ENCODE assay signal across 8 mouse cellular contexts in the genomic region with DNA sequence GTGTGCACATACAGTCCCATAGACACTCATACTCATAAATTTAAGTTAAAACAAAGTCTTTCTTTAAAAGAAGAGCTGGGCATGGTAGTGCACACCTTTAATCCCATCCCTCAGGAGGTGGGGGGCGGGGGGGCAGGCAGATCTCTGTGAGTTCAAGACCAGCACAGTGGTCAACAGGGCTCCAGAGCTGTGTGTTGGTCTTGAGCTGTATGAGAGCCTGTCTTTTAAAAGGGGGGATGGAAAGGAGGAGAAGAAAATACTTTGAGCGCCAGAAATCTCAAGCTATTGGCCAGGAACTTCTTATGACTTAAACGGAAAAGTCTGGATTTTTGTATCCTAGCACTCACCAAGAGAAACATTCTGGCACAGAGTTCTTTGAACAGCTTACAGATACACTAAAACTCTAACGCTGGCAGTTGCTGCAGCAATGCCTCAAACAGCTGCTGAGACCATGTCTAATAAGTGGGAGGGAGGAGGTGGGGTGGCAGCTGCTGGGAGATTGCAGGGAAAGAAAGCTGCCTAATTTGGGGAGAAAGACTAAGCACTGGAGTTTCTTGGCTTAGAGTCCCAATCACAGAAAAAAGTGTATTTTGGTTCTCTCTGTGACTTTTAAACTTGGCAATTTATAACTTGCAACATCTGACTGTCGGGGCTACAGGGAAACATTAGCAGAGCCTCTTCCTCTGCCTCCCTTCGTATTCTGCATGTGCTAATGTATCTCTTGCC.
DNase-seq lines count a peak whose midpoint lies in the region; ATAC-seq and TF ChIP-seq lines count a peak whose summit lies in the region.

No protein-coding gene starts in this region.

- no peak for ATAC-seq in limb, embryonic 12.5 days (ENCODE audit: insufficient number of reproducible peaks, insufficient read depth, low FRiP score, low TSS enrichment, low read depth)
- peak; percentile 20; the same call in 1 of the 2 replicates for ATAC-seq in forebrain, embryonic 15.5 days (replicated peaks)
- ATAC-seq in midbrain, postnatal 0 days (ENCODE audit: low FRiP score) = no peak

- H3K27ac ChIP-seq in limb, embryonic 12.5 days = 0 out of 2 replicates have a peak overlapping the region, but pooled peaks have one; percentile 24
- H3K27ac ChIP-seq in limb, embryonic 10.5 days = no peak overlapping the region
- peak overlapping the region; percentile 50 for H3K27ac ChIP-seq in forebrain, embryonic 15.5 days (replicated peaks)
- H3K27ac ChIP-seq in midbrain, postnatal 0 days (ENCODE audit: low read depth, low read length) = no peak overlapping the region

- H3K4me1 ChIP-seq in limb, embryonic 12.5 days (replicated peaks) = no peaks in the 10 kb centered on the region
- no peaks in the 10 kb centered on the region for H3K4me1 ChIP-seq in limb, embryonic 10.5 days
- H3K4me1 ChIP-seq in forebrain, embryonic 15.5 days = peaks cover 17% of the 10 kb centered on the region
- no peaks in the 10 kb centered on the region; the same call in 1 of the 2 replicates for H3K4me1 ChIP-seq in midbrain, postnatal 0 days (ENCODE audit: insufficient read depth, low read length)

- H3K4me2 ChIP-seq in limb, embryonic 12.5 days = no peak overlapping the region
- H3K4me2 ChIP-seq in forebrain, embryonic 15.5 days (replicated peaks) = no peak overlapping the region
- H3K4me2 ChIP-seq in midbrain, postnatal 0 days (ENCODE audit: low read depth, low read length, poor library complexity, severe bottlenecking) = no peak overlapping the region

- WGBS in limb, embryonic 12.5 days = 48% methylated on average over 6 of the region's 6 CpGs
- whole genome bisulfite sequencing in limb, embryonic 10.5 days = 78% methylated on average over 6 of the region's 6 CpGs
- WGBS in forebrain, embryonic 15.5 days = 39% methylated on average over 6 of the region's 6 CpGs
- 54% methylated on average over 6 of the region's 6 CpGs for WGBS in midbrain, postnatal 0 days

- no peak overlapping the region for H3K4me3 ChIP-seq in limb, embryonic 12.5 days (replicated peaks)
- H3K4me3 ChIP-seq in limb, embryonic 10.5 days = no peak overlapping the region
- H3K4me3 ChIP-seq in forebrain, embryonic 15.5 days = no peak overlapping the region
- no peak overlapping the region for H3K4me3 ChIP-seq in midbrain, postnatal 0 days (ENCODE audit: low read depth, low read length)

- H3K9me3 ChIP-seq in limb, embryonic 12.5 days = no peaks in the 10 kb centered on the region
- no peaks in the 10 kb centered on the region for H3K9me3 ChIP-seq in limb, embryonic 10.5 days (replicated peaks)
- H3K9me3 ChIP-seq in forebrain, embryonic 15.5 days = no peaks in the 10 kb centered on the region
- no peaks in the 10 kb centered on the region for H3K9me3 ChIP-seq in midbrain, postnatal 0 days (ENCODE audit: low read length)

- no peak for DNase-seq in limb, embryonic 10.5 days (ENCODE audit: low spot score)
- peak; percentile 77 to 84 for DNase-seq in layer of hippocampus, adult 18-20 months (ENCODE audit: low spot score in 2 of 2)
- DNase-seq in midbrain, postnatal 0 days (ENCODE audit: low spot score) = peak; percentile 77
- DNase-seq in B cell, adult 2 months = no peak
- DNase-seq in cerebellum, adult 18-20 months = no peak
- no peak for DNase-seq in urinary bladder, postnatal 36 days (ENCODE audit: low spot score in 2 of 2)

- TF ChIP-seq CTCF in midbrain, postnatal 0 days (IDR thresholded peaks at IDR 0.05) = no peak

- H3K36me3 ChIP-seq in limb, embryonic 12.5 days = no peaks in the 10 kb centered on the region
- H3K36me3 ChIP-seq in limb, embryonic 10.5 days = no peaks in the 10 kb centered on the region
- H3K36me3 ChIP-seq in forebrain, embryonic 15.5 days = no peaks in the 10 kb centered on the region
- H3K36me3 ChIP-seq in midbrain, postnatal 0 days (ENCODE audit: insufficient read depth, low read length) = no peaks in the 10 kb centered on the region

- no peak overlapping the region for H3K9ac ChIP-seq in limb, embryonic 12.5 days (replicated peaks)
- no peak overlapping the region for H3K9ac ChIP-seq in forebrain, embryonic 15.5 days (replicated peaks)
- H3K9ac ChIP-seq in midbrain, postnatal 0 days (replicated peaks; ENCODE audit: low read length, poor library complexity, severe bottlenecking) = no peak overlapping the region

- H3K27me3 ChIP-seq in limb, embryonic 12.5 days = no peaks in the 10 kb centered on the region
- no peaks in the 10 kb centered on the region for H3K27me3 ChIP-seq in limb, embryonic 10.5 days (ENCODE audit: low read depth, poor library complexity, severe bottlenecking)
- no peaks in the 10 kb centered on the region for H3K27me3 ChIP-seq in forebrain, embryonic 15.5 days
- H3K27me3 ChIP-seq in midbrain, postnatal 0 days (ENCODE audit: insufficient read depth, low read length) = no peaks in the 10 kb centered on the region

Comparison
In these comparisons a context has a peak if more than half of its experiments do, and no peak if none do; other contexts are left out.
1. H3K27ac ChIP-seq: peak in limb, embryonic 12.5 days (single experiment) and forebrain, embryonic 15.5 days (single experiment); none in limb, embryonic 10.5 days (single experiment) and midbrain, postnatal 0 days (single experiment).
2. DNase-seq: peak in layer of hippocampus, adult 18-20 months (2 of 2) and midbrain, postnatal 0 days (single experiment); none in limb, embryonic 10.5 days (single experiment), B cell, adult 2 months (0 of 2), cerebellum, adult 18-20 months (0 of 2) and urinary bladder, postnatal 36 days (0 of 2).